Mouse (Mus musculus) heart, postnatal 0 days (tissue): ENCODE measurements around the gene Minos1.

Experiments
- CTCF ChIP-seq: IDR thresholded peaks from 2 replicates; pipeline ENCODE4 v1.5.1; 2016; ENCODE audit warnings: antibody characterized with exemption, control low read depth, low read depth
- EP300 ChIP-seq: IDR thresholded peaks from 2 replicates; pipeline ENCODE4 v1.6.1; 2016; ENCODE audit warnings: antibody characterized with exemption, low read depth

- TF ChIP-seq CTCF (no peak), EP300 (no peak)
Observed at GRCm38 (mm10) chr4:139175061-139175971, 44.4 kb upstream of the Minos1 start.
